In the genomic region with DNA sequence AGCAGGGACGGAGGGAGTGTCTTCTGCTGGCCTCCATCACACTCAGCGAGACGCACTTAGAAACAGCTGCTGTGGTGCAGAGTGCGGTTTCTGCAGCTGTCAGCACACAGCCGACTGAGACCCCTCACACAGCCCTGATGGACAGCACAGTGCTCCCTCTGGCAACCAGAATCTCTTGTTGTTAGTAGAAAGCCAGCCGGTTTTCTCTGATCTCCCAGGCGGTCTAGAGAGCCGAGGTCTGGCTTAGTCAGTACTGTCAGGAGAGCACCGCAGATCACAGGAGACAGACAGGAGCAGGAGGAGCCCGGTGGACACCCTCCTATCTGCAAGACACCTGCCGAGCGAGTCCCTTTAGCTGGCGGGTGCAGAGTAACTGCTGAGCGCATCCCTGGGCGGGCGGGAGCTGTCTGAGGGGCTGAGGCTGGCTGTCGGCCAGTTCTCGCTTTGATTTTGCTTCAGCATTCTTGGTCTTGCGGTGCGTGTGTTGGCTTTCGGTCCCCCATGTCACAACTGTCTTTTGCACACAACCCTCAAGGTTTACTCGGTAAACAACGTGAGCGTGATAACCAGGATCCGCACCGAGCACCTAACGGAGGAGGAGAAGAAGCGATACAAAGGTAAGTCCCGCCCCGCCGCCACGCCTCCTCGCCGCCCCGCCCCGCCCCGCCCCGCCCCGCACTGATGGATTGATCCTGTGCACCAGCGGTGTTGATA, we compare ENCODE assay signal across 7 mouse cellular contexts. TPM values are rescaled to one million over a fixed set of nuclear protein-coding genes. Genes with fewer than 3 reads are reported as not detected.
DNase-seq lines count a peak whose midpoint lies in the region; ATAC-seq and TF ChIP-seq lines count a peak whose summit lies in the region.

No protein-coding gene starts in this region.

- DNase-seq in right cerebral cortex, postnatal 10 days (ENCODE audit: low spot score in 2 of 2): peak; percentile 66 to 67
- DNase-seq in right cerebral cortex, postnatal 36 days (ENCODE audit: low spot score in 2 of 2): no peak
- DNase-seq in embryo, embryonic 9.5 days (ENCODE audit: extremely low spot score): peak; percentile 48
- DNase-seq in neural tube, embryonic 10.5 days (ENCODE audit: extremely low spot score, low spot score): peak; percentile 51
- no peak for DNase-seq in thymus, adult 2 months
- no peak for DNase-seq in T-cell, adult 2 months (ENCODE audit: low spot score)

- 21% methylated on average over 40 of the region's 40 CpGs for WGBS in intestine, postnatal 0 days
- 95% methylated on average over 40 of the region's 40 CpGs for whole genome bisulfite sequencing in thymus, adult 2 months

- H3K36me3 ChIP-seq in intestine, postnatal 0 days (ENCODE audit: control insufficient read depth, insufficient read depth): peaks cover 77% of the 10 kb centered on the region
- H3K36me3 ChIP-seq in thymus, adult 2 months (ENCODE audit: control insufficient read depth, insufficient read depth, low read length): peaks cover 79% of the 10 kb centered on the region

- no peak for TF ChIP-seq CTCF in intestine, postnatal 0 days (IDR thresholded peaks at IDR 0.05; ENCODE audit: low read depth)
- no peak for TF ChIP-seq CTCF in thymus, adult 2 months (IDR thresholded peaks at IDR 0.05; ENCODE audit: borderline replicate concordance, control insufficient read depth, extremely low read depth, insufficient read depth, low read length, poor library complexity)

- H3K27ac ChIP-seq in intestine, postnatal 0 days (ENCODE audit: low read depth, low read length): no peak overlapping the region
- no peak overlapping the region for H3K27ac ChIP-seq in thymus, adult 2 months (ENCODE audit: control insufficient read depth, insufficient read depth, low read length)

- no peaks in the 10 kb centered on the region for H3K27me3 ChIP-seq in intestine, postnatal 0 days (replicated peaks; ENCODE audit: control insufficient read depth, insufficient read depth, low read length)
- H3K27me3 ChIP-seq in thymus, adult 2 months (ENCODE audit: control insufficient read depth, insufficient read depth, low read length): no peaks in the 10 kb centered on the region

- no peaks in the 10 kb centered on the region for H3K9me3 ChIP-seq in intestine, postnatal 0 days (ENCODE audit: control insufficient read depth)

- H3K4me1 ChIP-seq in intestine, postnatal 0 days (replicated peaks; ENCODE audit: control insufficient read depth, insufficient read depth, low read length): no peaks in the 10 kb centered on the region
- H3K4me1 ChIP-seq in thymus, adult 2 months (replicated peaks; ENCODE audit: control insufficient read depth, insufficient read depth, low read length): no peaks in the 10 kb centered on the region

- no peak overlapping the region for H3K4me3 ChIP-seq in intestine, postnatal 0 days (ENCODE audit: low read depth, low read length)
- no peak overlapping the region for H3K4me3 ChIP-seq in thymus, adult 2 months (ENCODE audit: control insufficient read depth, insufficient read depth, low read length)

- peak overlapping the region; percentile 53 for H3K4me2 ChIP-seq in intestine, postnatal 0 days (replicated peaks; ENCODE audit: low read depth)

- 0 out of 2 replicates have a peak, but pooled peaks have one; percentile 22 for ATAC-seq in intestine, postnatal 0 days

- H3K9ac ChIP-seq in intestine, postnatal 0 days (ENCODE audit: low read depth, low read length): no peak overlapping the region

- no peak for TF ChIP-seq POLR2A in thymus, adult 2 months (IDR thresholded peaks at IDR 0.05; ENCODE audit: control insufficient read depth, extremely low read depth, insufficient read depth, low read length, poor library complexity)

RNA-seq across cellular contexts. Expression of a gene that starts 21.1 kb away (rescaled TPM):
- 13.8 and 17.8 TPM in 2 replicates for polyA plus RNA-seq in intestine, postnatal 0 days (2015; fragmentation: Nextera tagmentation; extraction: Ambion mirVana)
- polyA plus RNA-seq in thymus, adult 2 months (2012; rRNA removed): 221 and 232 TPM in 2 replicates

RNA-seq across cellular contexts. Expression of a gene that starts 22.0 kb away (rescaled TPM):
- polyA plus RNA-seq in intestine, postnatal 0 days (2015; fragmentation: Nextera tagmentation; extraction: Ambion mirVana): 59.7 and 61.9 TPM in 2 replicates
- 118 and 142 TPM in 2 replicates for polyA plus RNA-seq in thymus, adult 2 months (2012; rRNA removed)

RNA-seq across cellular contexts. Expression of a gene that starts 26.8 kb away (rescaled TPM):
- polyA plus RNA-seq in intestine, postnatal 0 days (2015; fragmentation: Nextera tagmentation; extraction: Ambion mirVana): 59.0 and 60.5 TPM in 2 replicates
- polyA plus RNA-seq in thymus, adult 2 months (2012; rRNA removed): 46.4 and 53.8 TPM in 2 replicates

RNA-seq across cellular contexts. Expression of a gene that starts 57.0 kb away (rescaled TPM):
- polyA plus RNA-seq in intestine, postnatal 0 days (2015; fragmentation: Nextera tagmentation; extraction: Ambion mirVana): not detected in 2 replicates
- polyA plus RNA-seq in thymus, adult 2 months (2012; rRNA removed): not detected in 2 replicates

Comparison
In these comparisons a context has a peak if more than half of its experiments do, and no peak if none do; other contexts are left out.
1. DNase-seq: peak in right cerebral cortex, postnatal 10 days (2 of 2), embryo, embryonic 9.5 days (single experiment) and neural tube, embryonic 10.5 days (single experiment); none in right cerebral cortex, postnatal 36 days (0 of 2), thymus, adult 2 months (single experiment) and T-cell, adult 2 months (single experiment).
2. RNA of a gene that starts 21.1 kb away (polyA plus RNA-seq): 221 to 232 TPM in thymus, adult 2 months; 13.8 to 17.8 TPM in intestine, postnatal 0 days; every median in the first group is over 10 times any median in the second.